Mouse (Mus musculus) stomach, postnatal 0 days (tissue): Measurements from ENCODE around the gene Mmp14.

Source experiments
- CTCF ChIP-seq: IDR thresholded peaks from 2 replicates; pipeline ENCODE4 v1.5.1; 2016; ENCODE audit warnings: antibody characterized with exemption, low read depth, mild to moderate bottlenecking, moderate library complexity
- EP300 ChIP-seq: optimal IDR thresholded peaks from 2 replicates; pipeline ENCODE3; 2016; ENCODE audit warnings: antibody characterized with exemption

- TF ChIP-seq CTCF (no peak), EP300 (no peak)
Observed at GRCm38 (mm10) chr14:54442548-54442947, 11.1 kb downstream of the Mmp14 start.
